Mouse (Mus musculus) left cerebral cortex, adult 8-10 months (tissue): ENCODE measurements around the gene Rbmxl2. TPM values are rescaled to one million over a fixed set of nuclear protein-coding genes. Genes with fewer than 3 reads are reported as not detected.
A peak's percentile ranks its signal among the peaks of the same experiment; 100 is the strongest.

Source experiments
- DNase-seq, 2 experiments: peaks; one replicate each; pipeline ENCODE4 v3.0.0; 2022; ENCODE audit warnings: low spot score in 2 of 2
- total RNA-seq, 4 experiments: library from RNA; stranded (reverse); gene quantifications; 2 replicates each; pipeline ENCODE4 v1.2.4; 2022

Gene Rbmxl2
- not detected for total RNA-seq

DNA sequence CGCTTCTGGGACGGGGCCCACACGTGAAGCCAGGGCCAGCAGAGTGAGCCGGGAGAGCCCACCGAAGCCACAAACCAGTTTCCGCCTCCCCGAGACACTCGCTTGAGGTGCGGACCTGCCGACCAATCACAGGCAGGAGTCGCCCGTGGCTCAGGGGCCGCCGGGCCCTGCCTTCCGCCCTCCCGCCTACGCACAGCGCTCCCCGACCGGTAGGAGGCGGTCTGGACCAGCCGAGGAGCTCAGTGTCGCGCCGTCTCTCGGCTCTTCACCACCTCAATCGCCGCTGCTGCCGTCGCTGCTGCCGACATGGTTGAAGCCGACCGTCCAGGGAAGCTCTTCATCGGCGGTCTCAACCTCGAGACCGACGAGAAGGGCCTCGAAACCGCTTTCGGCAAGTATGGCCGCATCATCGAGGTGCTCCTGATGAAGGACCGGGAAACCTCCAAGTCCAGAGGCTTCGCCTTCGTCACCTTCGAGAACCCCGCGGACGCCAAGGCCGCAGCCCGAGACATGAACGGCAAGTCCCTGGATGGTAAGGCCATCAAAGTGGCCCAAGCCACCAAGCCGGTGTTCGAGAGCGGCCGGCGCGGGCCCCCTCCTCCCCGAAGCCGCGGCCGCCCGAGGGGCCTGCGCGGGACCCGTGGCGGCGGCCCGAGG lies at the start of gene Rbmxl2:
Rbmxl2 (plus strand) TSS at position 242 of the 657 bp plus-strand sequence.
- no peak for DNase-seq

DNA sequence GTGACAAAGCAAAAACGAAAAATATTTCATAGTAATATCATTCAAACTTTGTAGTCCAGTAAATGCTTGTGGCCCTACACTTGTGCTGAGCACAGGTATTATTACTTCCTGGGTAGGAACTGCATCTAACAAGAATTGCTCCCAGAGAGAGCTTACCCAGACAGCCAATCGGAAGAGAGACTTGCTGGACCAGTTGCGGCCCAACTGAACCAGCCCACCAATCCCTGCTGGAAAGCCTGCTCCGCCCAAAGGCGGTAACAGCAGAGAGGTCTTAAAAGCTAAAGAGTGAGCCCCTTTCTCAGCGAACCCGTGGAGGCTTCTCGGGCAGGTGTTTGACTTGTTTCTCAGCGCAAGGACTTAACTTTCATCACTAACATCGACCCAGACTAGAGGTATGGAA lies 42.6 kb upstream of the Rbmxl2 start, which contains the start of gene Nlrp14:
Nlrp14 (plus strand) TSS at position 301 of the 400 bp plus-strand sequence.
- no peak for DNase-seq

DNA sequence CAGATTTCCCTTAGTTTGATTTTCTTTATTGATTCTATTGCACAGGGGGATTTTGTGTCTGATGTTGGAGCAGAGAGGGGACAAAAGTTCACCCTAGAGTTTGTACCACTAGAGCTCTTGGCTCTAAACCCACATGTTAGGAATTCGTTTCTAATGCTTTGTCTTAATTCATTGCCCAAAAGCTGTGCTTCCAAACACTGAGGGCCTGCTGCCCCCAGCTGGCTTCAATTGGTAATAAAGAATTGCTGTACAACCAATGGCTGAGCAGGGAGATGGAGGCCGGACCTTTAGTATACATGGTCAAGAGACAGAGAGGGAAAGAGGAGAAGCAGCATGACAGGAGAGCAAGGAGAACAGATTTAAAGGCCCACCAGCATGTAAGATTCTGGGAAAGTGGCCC lies 28.8 kb upstream of the Rbmxl2 start:
- no peak for DNase-seq

DNA sequence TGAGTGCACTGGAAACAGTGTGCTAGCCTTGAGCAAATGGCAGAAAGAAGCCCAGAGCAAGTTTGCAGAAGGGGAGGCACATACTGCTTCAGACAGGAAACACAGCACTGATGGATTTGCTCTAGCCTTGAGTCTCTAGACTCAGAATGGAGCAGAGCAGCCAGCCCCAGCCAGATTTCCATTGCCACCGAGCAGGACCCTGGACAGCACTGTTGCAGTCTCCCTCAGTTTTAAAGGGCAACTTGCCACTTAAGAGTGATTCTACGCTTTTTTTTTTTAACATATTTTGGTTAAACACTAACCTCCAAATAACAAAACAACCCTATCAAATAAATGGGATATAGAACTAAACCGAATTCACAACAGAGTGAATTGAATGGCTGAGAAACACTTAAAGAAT lies 7.4 kb upstream of the Rbmxl2 start:
- no peak for DNase-seq

DNA sequence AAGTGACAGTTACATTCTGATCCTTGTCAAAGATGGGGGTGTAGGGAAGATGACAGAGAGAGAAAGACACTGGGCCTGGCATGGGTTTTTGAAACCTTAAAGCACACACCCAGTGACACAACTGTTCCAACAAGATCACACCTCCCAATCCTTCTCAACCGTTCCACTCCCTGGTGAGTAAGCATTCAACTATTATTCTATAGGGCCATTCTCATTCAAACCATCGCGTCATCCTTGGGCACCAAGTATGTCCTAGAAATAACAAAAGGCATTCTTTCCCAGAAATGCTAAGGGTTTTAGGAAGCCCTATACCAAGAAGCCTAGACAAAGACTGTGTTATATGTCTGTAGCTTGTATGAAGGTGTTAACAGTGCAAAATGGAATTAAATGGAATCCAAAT lies 1.4 kb upstream of the Rbmxl2 start:
- DNase-seq: no peak

DNA sequence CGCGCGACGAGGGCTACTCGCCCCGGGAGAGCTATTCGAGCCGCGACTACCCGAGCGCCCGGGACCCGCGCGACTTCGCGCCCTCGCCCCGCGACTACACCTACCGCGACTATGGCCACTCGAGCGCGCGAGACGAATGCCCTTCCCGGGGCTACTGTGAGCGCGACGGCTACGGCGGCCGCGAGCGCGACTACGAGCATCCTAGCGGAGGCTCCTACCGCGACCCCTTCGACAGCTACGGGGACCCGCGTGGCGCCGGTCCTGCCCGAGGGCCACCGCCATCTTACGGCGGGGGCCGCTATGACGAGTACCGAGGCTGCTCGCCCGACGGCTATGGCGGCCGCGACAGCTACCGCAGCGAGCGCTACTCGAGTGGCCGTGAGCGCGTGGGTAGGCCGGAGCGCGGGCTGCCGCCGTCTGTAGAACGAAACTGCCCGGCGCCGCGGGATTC lies 906 bp downstream of the Rbmxl2 start:
- no peak for DNase-seq

DNA sequence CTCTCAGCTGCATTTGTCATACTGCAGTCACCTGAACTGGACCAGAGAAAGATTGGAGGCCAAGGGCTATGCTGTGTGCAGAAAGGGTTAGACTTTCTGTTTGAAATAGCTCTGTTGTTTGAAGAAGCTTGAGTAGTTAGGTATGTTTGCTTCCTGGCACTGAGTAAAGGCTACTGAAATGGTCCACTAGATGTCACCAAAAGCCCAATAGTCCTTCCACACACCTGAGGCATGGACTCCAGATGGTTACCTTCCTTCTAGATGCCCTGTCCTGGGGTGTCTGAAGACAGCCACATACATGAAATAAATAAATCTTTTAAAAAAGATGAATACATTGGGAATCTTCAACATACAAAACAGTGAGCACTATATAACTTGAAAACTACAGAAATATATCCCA lies 6.5 kb downstream of the Rbmxl2 start:
- DNase-seq: no peak

DNA sequence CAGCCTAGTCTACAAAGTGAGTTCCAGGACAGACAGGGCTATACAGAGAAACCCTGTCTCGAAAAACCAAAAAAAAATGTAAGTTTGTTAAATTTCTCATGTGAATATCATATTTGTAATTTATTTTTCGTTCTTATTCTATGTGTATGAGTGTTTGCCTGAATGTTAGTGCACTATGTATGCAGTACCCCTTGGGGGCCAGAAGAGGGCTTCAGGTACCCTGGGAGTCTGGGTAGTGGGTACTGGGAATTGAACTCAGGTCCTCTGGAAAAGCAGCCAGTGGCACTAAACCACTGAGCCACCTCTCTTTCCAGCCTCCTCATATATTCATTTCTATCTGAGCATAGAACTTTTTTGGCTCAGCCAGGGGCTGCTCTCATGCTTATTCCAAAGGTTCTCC lies 7.6 kb downstream of the Rbmxl2 start:
- DNase-seq: no peak

DNA sequence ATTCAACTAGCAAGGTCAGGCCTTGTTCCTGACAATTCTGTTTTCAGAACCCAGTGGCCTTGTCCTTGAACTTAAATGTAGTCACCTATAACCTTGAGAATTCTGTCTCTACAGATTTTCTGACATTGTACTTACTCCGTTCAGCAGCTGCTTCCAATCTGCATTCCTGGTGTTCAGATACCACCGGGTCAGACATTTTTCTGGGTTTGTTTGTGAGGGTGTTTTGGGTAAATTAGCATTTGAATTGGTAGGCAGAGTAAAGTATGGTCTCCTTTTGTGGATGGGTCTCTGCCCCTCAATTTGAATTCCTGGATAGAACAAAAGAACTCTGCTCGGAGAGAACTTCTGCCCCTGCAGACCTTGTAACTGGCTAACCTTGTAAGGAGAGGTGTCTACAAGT lies 27.6 kb downstream of the Rbmxl2 start:
- DNase-seq: no peak

DNA sequence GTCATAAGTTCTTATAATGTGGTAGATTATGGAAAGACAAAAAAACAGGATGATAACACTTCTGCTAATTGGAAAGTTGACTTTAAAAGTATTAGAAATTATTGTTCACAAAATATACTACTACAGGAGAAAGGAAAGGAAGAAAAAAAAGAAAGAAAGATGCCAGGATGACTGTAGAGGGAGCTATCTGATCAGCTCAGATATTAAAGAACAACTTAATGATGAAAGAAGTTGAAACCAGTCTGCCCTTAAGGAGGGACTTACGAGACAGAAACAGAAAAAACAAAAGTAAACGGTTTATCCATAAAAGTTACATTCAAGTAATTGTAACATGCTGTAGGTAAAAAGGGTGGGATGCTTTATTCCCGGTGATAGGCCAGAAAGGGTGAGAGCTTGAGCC lies 28.3 kb downstream of the Rbmxl2 start:
- no peak for DNase-seq

DNA sequence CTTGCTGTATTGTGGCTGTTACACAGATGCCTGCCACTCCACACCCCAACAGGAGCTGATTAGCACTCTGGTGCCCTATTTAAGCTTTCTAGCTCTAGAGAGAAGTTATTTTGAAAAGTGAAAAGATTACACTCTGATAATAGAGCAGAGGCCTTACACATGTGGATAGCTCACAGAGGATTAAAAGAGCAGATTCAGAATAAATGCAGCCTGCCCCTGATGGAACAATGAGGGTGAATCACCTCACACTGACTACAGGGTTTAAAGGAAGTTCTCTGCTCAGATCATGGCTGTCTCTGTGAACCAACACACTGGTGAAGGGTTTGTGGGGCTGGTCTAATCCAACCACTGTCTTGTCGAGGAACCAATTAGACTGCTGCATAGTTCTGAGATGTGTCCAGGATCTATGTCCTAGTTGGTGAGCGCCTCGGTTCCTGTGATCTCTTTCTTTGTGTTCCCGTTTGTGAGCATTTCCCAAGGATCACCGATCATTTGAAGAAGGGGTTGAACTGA lies 32.2 kb downstream of the Rbmxl2 start:
- no peak for DNase-seq

DNA sequence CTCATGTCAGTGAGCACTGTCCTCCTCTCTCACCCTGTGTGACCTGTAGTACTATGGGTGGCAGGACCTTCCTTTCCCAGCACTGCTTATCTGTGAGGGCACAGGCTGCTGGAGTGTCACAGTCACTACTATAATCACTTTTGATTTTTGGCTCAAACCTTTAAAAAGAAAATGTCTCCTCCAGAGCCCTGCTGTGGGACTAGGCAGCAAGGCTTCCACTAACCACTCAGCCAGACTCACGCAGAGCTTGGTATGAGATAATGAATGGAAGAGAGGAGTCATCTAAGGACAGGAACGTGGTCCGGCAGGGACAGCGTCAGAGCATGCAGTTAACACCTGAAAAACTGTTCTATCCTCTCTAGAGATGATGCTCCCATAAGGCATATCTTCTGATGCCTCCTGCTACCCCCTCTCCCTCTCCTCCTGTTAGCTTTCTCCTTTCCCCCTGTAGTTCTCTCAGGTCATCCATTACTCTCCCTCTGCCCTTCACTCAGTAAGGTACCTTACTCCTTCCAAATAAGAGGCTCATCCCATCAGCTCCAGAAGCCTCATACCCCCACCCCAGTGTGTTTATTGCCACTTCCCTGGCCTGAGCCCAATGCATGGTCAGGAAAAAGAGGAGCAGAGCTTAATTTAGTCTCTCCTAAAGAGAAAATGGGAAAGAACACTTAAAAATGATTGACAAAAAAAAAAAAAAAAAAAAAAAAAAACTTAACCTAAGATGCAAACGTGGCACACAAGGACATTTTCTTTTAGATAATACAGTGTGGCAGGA lies 41.2 kb downstream of the Rbmxl2 start:
- no peak for DNase-seq

DNA sequence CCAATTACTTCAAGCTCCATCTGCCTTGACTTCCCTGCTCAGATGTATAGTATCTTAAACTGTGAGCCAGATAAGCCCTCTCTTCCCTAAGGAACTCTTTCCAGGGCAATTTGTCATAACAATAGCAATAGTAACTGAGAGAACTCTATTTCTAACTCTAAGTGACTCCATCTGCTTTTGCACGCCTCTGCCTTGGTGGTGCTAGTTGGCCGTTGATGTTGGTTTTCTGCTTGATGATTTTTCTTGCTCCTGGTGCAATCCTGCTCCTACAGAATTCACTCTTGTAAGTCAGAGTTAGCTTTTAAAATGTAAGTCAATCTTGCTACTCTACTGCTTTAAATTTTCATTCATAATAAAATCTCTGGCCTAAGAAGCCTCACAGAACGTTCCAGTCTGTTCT lies 44.1 kb downstream of the Rbmxl2 start:
- DNase-seq: peak in 1 of 2 experiments; percentile 13

DNA sequence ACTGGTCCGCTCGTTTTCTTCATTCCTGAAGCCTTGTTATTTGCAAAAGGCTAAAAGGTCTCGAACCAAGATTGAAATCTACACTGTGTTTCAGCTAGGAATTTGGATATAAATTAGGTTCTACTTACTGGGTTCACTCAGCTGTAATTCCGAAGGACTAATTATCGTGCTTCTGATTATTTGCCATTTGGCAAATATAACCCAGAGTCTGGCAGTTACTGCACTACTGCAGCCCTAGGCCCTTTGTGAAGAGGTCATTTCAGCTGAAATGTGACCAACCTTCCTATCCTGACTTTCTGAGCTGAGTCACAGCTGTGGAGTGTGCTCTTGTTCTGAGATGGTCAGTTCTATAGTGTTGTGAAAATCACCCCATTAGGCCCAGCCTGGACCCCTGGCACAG lies 50.7 kb downstream of the Rbmxl2 start:
- no peak for DNase-seq

Other genes starting within 250 kb of the Rbmxl2 start
- gene Olfr6, start 245.5 kb upstream of the Rbmxl2 start, total RNA-seq: not detected
- gene Olfr711, start 234.0 kb upstream of the Rbmxl2 start, total RNA-seq: not detected
- gene Olfr2, start 203.4 kb upstream of the Rbmxl2 start, total RNA-seq: under 1 TPM in 1 of 4 experiments, not detected in 3; 0.05 TPM
- gene Olfr713, start 178.3 kb upstream of the Rbmxl2 start, total RNA-seq: not detected
- gene Olfr714, start 138.5 kb upstream of the Rbmxl2 start, total RNA-seq: not detected
- gene Olfr17, start 116.2 kb upstream of the Rbmxl2 start, total RNA-seq: not detected
- not detected for gene Olfr715b, start 99.1 kb upstream of the Rbmxl2 start, total RNA-seq
- not detected for gene Olfr715, start 78.4 kb upstream of the Rbmxl2 start, total RNA-seq
- gene Olfr716, start 71.1 kb upstream of the Rbmxl2 start, total RNA-seq: not detected
- not detected for gene Nlrp14, start 42.5 kb upstream of the Rbmxl2 start, total RNA-seq
- gene Syt9, start 161.3 kb downstream of the Rbmxl2 start, total RNA-seq: 10 to 100 TPM; 10.8 to 12.7 (median 10.9) TPM